Mouse (Mus musculus) embryonic facial prominence, embryonic 11.5 days (tissue): ENCODE measurements around the gene Mroh2a. TPM values are rescaled to one million over a fixed set of nuclear protein-coding genes. Genes with fewer than 3 reads are reported as not detected.
"Not testable (repeated sequence)": the region's sequence is repeated elsewhere in the genome, so short reads cannot be mapped to it uniquely, and the experiment has no call there.

Source experiments
- ATAC-seq: fragments of 200-750 bp; cut with Nextera tagmentation; replicated peaks from 2 replicates; pipeline ENCODE4 v1.8.0; 2017; ENCODE audit warnings: low read depth; ENCODE audit not compliant: insufficient number of reproducible peaks, low FRiP score, low TSS enrichment
- DNase-seq: peaks from one replicate; pipeline ENCODE4 v3.0.0-alpha.2; 2015; ENCODE audit warnings: low spot score
- H3K27ac ChIP-seq: fragments of 300-500 bp; sonication (generic); replicated peaks from 2 replicates; pipeline ENCODE4 v1.5.1; 2014; ENCODE audit warnings: mild to moderate bottlenecking, low read depth, low read length, control low read depth
- H3K27me3 ChIP-seq: fragments of 300-500 bp; sonication (generic); 2 replicates; pipeline ENCODE4 v1.6.1; 2014; ENCODE audit warnings: mild to moderate bottlenecking, low read length, moderate library complexity, mixed read lengths; ENCODE audit not compliant: control insufficient read depth, insufficient read depth
- H3K36me3 ChIP-seq: fragments of 300-500 bp; sonication (generic); replicated peaks from 2 replicates; pipeline ENCODE4 v1.6.1; 2014; ENCODE audit warnings: low read depth, mild to moderate bottlenecking, low read length, moderate library complexity, mixed read lengths; ENCODE audit not compliant: control insufficient read depth, insufficient read depth
- H3K4me1 ChIP-seq: fragments of 300-500 bp; sonication (generic); 2 replicates; pipeline ENCODE4 v1.6.1; 2014; ENCODE audit warnings: low read length, mixed read lengths; ENCODE audit not compliant: control insufficient read depth, insufficient read depth
- H3K4me2 ChIP-seq: fragments of 300-500 bp; sonication (generic); 2 replicates; pipeline ENCODE4 v1.6.1; 2014; ENCODE audit warnings: low read depth, mild to moderate bottlenecking, control low read depth, low read length, moderate library complexity
- H3K4me3 ChIP-seq: fragments of 300-500 bp; sonication (generic); 2 replicates; pipeline ENCODE4 v1.5.1; 2014; ENCODE audit warnings: low read depth, low read length, control low read depth
- H3K9ac ChIP-seq: fragments of 300-500 bp; sonication (generic); replicated peaks from 2 replicates; pipeline ENCODE4 v1.6.1; 2014; ENCODE audit warnings: mild to moderate bottlenecking, control low read depth, low read length
- H3K9me3 ChIP-seq: fragments of 300-500 bp; sonication (generic); replicated peaks from 2 replicates; pipeline ENCODE4 v1.6.1; 2016; ENCODE audit warnings: mild to moderate bottlenecking, low read length, inconsistent platforms, mixed read lengths; ENCODE audit not compliant: control insufficient read depth
- WGBS: fragments of 180-500 bp; shearing (Covaris S2); extraction: QIAGEN DNeasy Blood & Tissue Kit; methylation state at CpG from one replicate; pipeline ENCODE4 v1.1.7; 2014; 5-methylcytosine and 5-hydroxymethylcytosine counted together
- polyA plus RNA-seq: library from polyadenylated mRNA; unstranded; fragments of >200 nt; fragmentation: Nextera tagmentation; extraction: Ambion mirVana; gene quantifications from 2 replicates; pipeline ENCODE4 v1.2.1, GENCODE M21; 2014

Mroh2a gene
- polyA plus RNA-seq, 1 experiment from 2014 or later, result 1.00 TPM

DNA sequence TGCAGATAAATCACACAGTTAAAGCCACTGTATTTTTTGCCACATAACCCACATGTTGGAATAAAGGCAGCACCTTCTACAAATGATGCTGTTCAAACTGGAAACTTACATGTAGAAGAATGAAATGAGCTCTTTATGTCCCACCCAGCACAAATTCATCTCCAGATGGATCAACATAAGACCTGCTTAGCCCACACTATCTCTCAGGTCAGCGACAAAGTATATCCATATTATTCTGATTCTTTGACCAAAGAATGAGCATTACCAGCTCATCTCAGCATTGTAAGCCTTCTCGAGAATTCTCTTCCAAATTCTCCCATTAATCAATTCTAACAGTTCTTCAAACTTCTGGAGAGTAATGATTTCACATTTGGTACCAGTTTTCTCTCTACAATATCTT lies 4.6 kb upstream of the Mroh2a start:
- Histone ChIP-seq H3K36me3 (no peaks in the 10 kb centered on the region), H3K9ac (no peak overlapping the region), H3K9me3 (peaks cover 23% of the 10 kb centered on the region), H3K4me3 (no peak overlapping the region), H3K27ac (no peak overlapping the region), H3K4me1 (no peaks in the 10 kb centered on the region), H3K27me3 (no peaks in the 10 kb centered on the region), H3K4me2 (no peak overlapping the region)
- ATAC-seq (no peak), DNase-seq (no peak)
- 55% methylated on average over 2 of the region's 2 CpGs for WGBS

DNA sequence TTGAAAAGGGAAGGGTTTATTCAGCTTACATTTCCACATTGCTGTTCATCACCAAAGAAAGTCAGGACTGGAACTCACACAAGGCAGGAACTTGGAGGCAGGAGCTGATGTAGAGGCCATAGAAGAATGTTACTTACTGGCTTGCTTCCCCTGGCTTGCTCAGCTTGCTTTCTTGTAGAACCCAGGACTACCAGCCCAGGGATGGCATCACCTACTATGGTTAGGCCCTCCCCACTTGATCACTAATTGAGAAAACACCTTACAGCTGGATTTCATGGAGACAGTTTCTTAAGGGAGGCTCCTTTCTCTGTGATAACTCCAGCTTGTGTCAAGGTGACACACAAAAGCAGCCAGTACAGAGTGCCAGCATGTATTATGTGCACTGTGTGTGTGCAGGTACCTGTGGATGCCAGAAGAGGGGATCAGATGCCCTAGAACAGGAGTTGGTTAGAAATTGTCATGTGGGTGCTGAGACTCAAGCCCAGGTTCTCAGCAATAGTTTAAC lies 3.7 kb upstream of the Mroh2a start:
- H3K27me3 ChIP-seq, H3K4me1 ChIP-seq, ATAC-seq, H3K9ac ChIP-seq, H3K27ac ChIP-seq, H3K36me3 ChIP-seq, H3K4me3 ChIP-seq, H3K4me2 ChIP-seq, DNase-seq: not testable (repeated sequence)
- H3K9me3 ChIP-seq, result peaks cover 27% of the 10 kb centered on the region

DNA sequence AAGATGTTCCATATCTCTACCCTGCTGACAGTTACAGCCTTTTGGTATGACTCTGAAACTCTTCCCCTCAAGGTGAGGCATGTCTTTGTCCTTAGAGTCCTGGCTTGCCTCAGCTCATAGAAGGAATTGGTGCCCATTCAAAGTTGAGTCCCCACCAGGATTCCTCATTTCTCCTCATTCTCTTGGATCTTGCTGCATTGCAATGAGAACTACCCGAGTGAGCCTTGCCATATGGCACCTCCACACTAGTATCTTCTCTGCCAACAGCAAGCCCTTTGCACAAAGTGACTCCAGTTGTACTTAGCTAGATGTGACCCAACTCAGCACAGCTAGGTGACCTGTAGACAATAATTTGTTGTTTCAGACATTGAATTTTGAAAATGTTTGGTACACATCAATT lies 3.2 kb upstream of the Mroh2a start:
- DNase-seq (no peak), ATAC-seq (no peak)
- H3K36me3 ChIP-seq, result no peaks in the 10 kb centered on the region
- WGBS, result 50% methylated on average over 1 of the region's 1 CpGs
- H3K9ac ChIP-seq, result no peak overlapping the region
- no peak overlapping the region for H3K4me3 ChIP-seq
- no peaks in the 10 kb centered on the region for H3K27me3 ChIP-seq
- no peaks in the 10 kb centered on the region for H3K4me1 ChIP-seq
- no peak overlapping the region for H3K27ac ChIP-seq
- H3K9me3 ChIP-seq, result peaks cover 32% of the 10 kb centered on the region
- no peak overlapping the region for H3K4me2 ChIP-seq

DNA sequence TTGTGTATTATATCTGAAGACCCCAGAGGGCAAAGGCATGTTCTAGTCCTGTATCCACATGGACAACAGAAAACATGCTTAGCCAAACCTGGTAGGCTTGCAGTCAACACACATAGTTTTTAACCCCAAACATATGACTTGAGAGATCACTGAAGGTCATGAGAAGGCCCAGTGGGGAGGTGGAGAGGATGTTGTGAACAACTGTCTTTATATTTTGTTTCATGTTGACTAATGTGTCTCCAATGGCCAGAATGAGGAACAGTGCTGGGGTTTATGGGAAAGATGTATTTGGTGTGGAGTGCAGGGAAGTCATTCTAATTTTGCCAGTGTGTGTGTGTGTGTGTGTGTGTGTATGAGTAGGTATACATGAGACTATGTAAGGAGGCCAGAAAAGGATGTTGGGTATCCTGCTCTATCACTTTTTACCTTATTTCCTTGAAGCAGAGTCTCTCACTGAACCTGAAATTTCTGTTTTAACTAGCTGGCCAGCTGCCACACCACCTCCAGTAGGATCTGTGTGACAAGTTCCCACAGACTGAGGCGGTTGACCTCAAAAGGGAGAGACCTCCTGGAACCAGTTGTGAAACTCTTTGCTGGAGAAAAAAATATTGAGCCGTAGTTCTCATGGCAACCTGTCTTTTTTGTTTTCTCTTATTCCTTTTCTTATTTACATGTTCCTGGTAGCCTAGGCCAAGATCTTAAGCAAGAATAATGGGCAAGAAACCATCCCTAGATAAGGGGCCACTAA lies 2.6 kb upstream of the Mroh2a start:
- Histone ChIP-seq H3K27ac (no peak overlapping the region), H3K9ac (no peak overlapping the region), H3K27me3 (no peaks in the 10 kb centered on the region), H3K4me2 (no peak overlapping the region), H3K4me3 (no peak overlapping the region), H3K4me1 (no peaks in the 10 kb centered on the region), H3K9me3 (peaks cover 35% of the 10 kb centered on the region), H3K36me3 (no peaks in the 10 kb centered on the region)
- ATAC-seq, result no peak
- WGBS, result 73% methylated on average over 2 of the region's 2 CpGs
- DNase-seq, result no peak

DNA sequence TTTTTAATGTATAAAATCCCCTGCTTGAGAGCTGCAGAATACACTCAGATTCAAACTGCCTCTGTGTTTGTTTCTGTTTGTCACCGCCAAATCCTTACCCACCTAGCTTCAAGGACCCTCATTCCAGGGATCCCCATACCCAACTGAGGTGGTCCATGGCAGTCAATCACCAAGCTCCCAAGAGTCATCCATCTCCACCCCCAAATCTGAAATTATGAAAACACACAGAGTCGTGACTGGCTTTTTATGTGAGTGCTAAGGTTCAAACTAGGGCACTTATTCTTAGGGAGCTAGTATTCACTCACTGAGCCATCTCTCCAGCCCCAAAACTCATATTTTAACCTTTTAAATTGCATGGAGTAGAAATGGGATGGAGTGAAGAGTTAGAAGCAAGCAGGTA lies 1.5 kb upstream of the Mroh2a start:
- not testable (repeated sequence) for H3K27ac ChIP-seq, H3K9ac ChIP-seq, ATAC-seq, H3K27me3 ChIP-seq, H3K4me1 ChIP-seq, DNase-seq, H3K36me3 ChIP-seq, H3K4me2 ChIP-seq, H3K4me3 ChIP-seq
- H3K9me3 ChIP-seq, result peaks cover 46% of the 10 kb centered on the region
- WGBS, result 31% methylated on average over 2 of the region's 2 CpGs

DNA sequence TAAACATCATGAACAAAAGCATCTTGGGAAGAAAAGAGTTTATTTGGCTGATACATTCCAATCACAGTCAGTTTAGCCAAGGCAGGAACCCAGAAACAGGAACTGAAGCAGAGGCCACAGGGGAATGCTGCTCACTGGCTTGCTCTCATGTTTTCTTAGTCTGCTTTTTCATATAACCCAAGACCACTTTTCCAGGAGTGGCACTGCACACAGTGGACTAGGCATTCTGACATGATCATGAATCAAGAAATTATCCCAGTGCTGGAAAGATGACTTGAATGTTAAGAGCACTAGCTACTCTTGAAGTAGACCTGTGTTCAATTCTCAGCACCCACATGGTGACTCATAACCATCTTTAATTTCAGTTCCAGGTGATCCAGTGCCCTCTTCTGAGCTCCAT lies 1.0 kb upstream of the Mroh2a start:
- Histone ChIP-seq H3K4me1 (no peaks in the 10 kb centered on the region), H3K4me3 (no peak overlapping the region), H3K36me3 (no peaks in the 10 kb centered on the region), H3K27me3 (no peaks in the 10 kb centered on the region), H3K27ac (no peak overlapping the region), H3K9ac (no peak overlapping the region), H3K9me3 (peaks cover 50% of the 10 kb centered on the region), H3K4me2 (no peak overlapping the region)
- DNase-seq (no peak), ATAC-seq (no peak)

DNA sequence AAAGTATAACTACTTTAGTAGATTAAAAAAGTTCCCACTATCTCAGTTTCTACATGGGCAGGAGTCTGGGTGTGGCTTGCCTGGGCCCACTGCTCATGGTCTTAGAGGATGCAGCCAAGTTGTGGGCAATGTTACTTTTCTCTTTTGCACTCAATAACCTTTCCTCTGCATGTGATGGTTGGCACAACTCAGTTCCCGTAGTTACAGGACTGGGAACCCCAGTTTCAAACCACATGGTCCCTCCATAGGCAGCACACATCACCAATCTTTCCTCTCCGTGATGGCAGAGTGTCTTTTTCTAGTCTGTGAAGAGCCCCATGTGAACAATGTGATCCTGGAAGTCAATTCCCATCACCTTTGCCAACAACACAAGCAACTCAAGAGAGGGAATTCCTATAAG lies 696 bp downstream of the Mroh2a start:
- Histone ChIP-seq H3K27me3 (no peaks in the 10 kb centered on the region), H3K9ac (no peak overlapping the region), H3K9me3 (peaks cover 67% of the 10 kb centered on the region), H3K4me3 (no peak overlapping the region), H3K27ac (no peak overlapping the region), H3K4me1 (no peaks in the 10 kb centered on the region), H3K4me2 (no peak overlapping the region), H3K36me3 (no peaks in the 10 kb centered on the region)
- WGBS, result 58% methylated on average over 2 of the region's 2 CpGs
- ATAC-seq, result no peak
- no peak for DNase-seq

DNA sequence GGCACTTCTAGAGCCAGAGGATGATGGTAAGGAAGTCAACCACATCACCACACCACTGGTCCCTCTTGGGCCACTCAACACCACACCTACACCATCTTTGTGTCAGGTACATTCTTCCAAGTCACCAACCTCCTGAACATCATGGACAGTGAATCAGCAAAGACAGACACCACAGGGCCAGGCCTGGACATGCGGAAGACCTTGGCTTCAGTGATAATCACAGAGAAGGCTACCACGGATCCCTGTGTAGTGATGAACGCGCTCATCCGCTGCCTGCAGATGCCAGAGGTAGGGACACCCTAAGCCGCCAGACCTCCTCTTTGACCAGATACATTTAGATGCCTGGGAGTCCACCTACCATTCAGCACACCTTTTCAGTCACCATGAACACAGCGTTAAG lies 1.3 kb downstream of the Mroh2a start:
- Histone ChIP-seq H3K4me3 (no peak overlapping the region), H3K9ac (no peak overlapping the region), H3K9me3 (peaks cover 73% of the 10 kb centered on the region), H3K36me3 (no peaks in the 10 kb centered on the region), H3K27ac (no peak overlapping the region), H3K27me3 (no peaks in the 10 kb centered on the region), H3K4me2 (no peak overlapping the region), H3K4me1 (no peaks in the 10 kb centered on the region)
- DNase-seq, result no peak
- 71% methylated on average over 7 of the region's 7 CpGs for WGBS
- ATAC-seq, result no peak
